Mouse (Mus musculus): Measurements from ENCODE around the gene Zfp59. TPM values are rescaled to one million over a fixed set of nuclear protein-coding genes. Genes with fewer than 3 reads are reported as not detected.
"Not testable (repeated sequence)": the region's sequence is repeated elsewhere in the genome, so short reads cannot be mapped to it uniquely, and the experiment has no call there.

Gene Zfp59
- polyA plus RNA-seq (2015; fragmentation: Nextera tagmentation; extraction: Ambion mirVana) = 8.4 TPM in 2 replicates

DNA sequence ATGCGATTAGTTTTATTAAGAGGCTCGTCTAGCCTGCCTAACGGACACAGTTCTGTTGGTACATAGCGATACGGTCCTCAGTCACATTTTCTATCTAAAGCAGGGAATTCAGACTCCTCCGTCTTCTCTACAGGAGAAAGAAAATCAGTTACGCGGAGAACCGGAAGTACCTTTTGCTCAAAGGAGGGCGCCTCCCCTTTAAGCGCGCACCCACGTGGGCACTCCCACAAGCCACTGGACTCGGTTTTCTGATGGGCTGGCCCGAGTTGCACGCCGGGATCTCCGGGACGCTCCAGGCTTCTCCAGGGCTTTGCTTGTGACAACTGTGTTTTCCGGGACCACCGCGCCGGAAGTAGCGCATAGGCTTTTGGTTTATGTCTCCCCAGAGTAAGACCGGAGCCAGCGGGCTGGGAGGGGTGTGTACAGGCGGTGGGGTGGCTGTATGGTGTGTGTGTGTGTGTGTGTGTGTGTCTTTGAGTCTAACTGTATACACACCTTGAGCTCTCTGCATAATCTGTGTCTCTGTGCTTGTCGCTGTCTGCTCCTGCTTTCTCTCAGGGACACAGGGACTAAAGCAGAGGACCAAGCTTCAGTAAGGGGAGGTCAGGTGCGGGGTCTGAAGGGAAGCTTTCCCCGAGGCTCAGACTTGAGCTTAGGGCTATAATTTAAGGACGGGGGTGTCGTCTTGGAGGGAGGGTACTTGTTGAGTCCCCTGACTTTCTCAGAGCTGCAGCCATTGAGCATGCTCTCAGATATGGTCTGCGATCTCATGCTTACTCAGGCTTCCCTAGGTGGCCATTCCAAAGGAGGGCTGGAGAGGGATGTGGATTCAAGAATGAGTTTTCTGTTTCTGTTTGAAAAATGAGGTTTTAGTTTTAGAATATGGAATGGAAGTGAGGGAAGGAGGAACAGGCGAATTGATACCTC lies at the start of gene Zfp59:
Gene Zfp59, plus strand, starts transcription at position 285 of the 927 bp plus-strand sequence.
- Histone ChIP-seq H3K9ac (ENCODE audit: low read length) (peak within 1 kb of the TSS; percentile 74), H3K4me1 (replicated peaks; ENCODE audit: control insufficient read depth, insufficient read depth, low read length) (peaks cover 5% of the 10 kb centered on the region; the same call in 1 of the 2 replicates), H3K27me3 (ENCODE audit: control insufficient read depth, insufficient read depth, low read depth, low read length) (no peaks in the 10 kb centered on the region), H3K4me3 (ENCODE audit: low read length) (peak within 1 kb of the TSS; percentile 63), H3K9me3 (ENCODE audit: control insufficient read depth, low read length) (no peaks in the 10 kb centered on the region), H3K4me2 (ENCODE audit: low read depth, low read length) (peak within 1 kb of the TSS; percentile 63), H3K27ac (ENCODE audit: low read length) (peak within 1 kb of the TSS; percentile 87), H3K36me3 (ENCODE audit: control insufficient read depth, insufficient read depth, low read length) (no peaks in the 10 kb centered on the region)
- WGBS = 2% methylated on average over 34 of the region's 34 CpGs
- peak; percentile 99 for ATAC-seq (ENCODE audit: low read depth)

DNA sequence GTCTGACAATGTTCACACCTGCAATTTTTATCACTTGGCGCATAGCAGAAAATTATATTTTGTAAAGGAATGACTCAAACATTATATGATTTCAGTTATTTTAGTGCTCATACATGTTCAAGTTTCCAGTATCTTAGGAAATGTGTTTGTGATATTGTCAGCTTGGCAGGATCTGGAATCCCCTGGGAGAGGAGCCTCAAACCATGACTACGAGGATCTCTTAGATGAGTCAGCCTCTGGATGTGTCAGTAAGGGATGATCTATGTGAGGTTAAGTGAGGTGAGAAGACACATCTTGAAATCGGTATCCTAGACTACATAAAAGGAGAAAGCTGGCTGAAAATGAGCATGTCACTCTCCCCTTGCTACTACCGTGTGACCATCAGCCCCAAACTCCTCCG lies 49.1 kb upstream of the Zfp59 start:
- H3K9ac ChIP-seq (ENCODE audit: low read length) = no peak overlapping the region
- no peaks in the 10 kb centered on the region for H3K27me3 ChIP-seq (ENCODE audit: control insufficient read depth, insufficient read depth, low read depth, low read length)
- no peak for ATAC-seq (ENCODE audit: low read depth)
- 79% methylated on average over 5 of the region's 5 CpGs for WGBS
- no peaks in the 10 kb centered on the region for H3K4me1 ChIP-seq (replicated peaks; ENCODE audit: control insufficient read depth, insufficient read depth, low read length)
- H3K4me3 ChIP-seq (ENCODE audit: low read length) = no peak overlapping the region
- no peaks in the 10 kb centered on the region for H3K36me3 ChIP-seq (ENCODE audit: control insufficient read depth, insufficient read depth, low read length)
- peaks cover 6% of the 10 kb centered on the region for H3K9me3 ChIP-seq (ENCODE audit: control insufficient read depth, low read length)
- no peak overlapping the region for H3K4me2 ChIP-seq (ENCODE audit: low read depth, low read length)
- H3K27ac ChIP-seq (ENCODE audit: low read length) = no peak overlapping the region

DNA sequence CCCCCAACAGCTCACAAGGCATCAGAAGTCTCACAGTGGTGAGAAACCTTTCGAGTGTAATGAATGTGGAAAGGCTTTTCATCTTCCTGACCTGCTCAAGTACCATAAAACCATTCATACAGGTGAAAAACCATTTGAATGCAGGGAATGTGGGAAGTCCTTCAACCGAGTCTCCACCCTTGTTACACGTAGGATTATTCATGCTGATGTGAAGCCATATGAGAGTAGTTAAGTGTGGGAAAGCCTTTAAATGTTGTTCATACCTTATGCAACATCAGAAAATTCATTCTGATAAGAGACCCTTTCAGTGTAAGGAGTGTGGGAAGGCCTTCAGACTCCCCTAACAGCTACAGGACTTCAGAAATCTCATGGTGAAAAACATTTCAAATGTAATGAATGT lies 44.5 kb upstream of the Zfp59 start:
- not testable (repeated sequence) for H3K4me3 ChIP-seq (ENCODE audit: low read length); H3K4me1 ChIP-seq (replicated peaks; ENCODE audit: control insufficient read depth, insufficient read depth, low read length); H3K9me3 ChIP-seq (ENCODE audit: control insufficient read depth, low read length); H3K4me2 ChIP-seq (ENCODE audit: low read depth, low read length); H3K36me3 ChIP-seq (ENCODE audit: control insufficient read depth, insufficient read depth, low read length); H3K27me3 ChIP-seq (ENCODE audit: control insufficient read depth, insufficient read depth, low read depth, low read length); H3K9ac ChIP-seq (ENCODE audit: low read length)
- peak; percentile 57 for ATAC-seq (ENCODE audit: low read depth)
- H3K27ac ChIP-seq (ENCODE audit: low read length) = peak overlapping the region; percentile 78
- 49% methylated on average over 2 of the region's 3 CpGs for WGBS

DNA sequence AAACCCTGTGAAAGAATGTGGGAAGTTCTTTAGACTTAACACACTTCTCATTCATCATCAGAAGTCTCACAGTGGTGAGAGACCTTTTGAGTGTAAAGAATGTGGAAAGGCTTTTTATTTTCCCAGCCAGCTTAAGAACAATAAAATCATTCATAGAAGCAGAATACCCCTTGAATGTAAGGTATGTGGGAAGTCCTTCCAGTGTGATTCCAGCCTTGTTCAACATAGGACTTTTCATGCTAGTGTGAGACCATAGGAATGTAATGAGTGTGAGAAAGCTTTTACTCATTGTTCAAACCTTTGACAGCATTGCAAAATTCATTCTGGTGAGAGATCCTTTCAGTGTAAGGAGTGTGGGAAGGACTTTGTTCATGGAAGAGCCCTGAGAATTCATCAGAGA lies 43.8 kb upstream of the Zfp59 start:
- Histone ChIP-seq H3K27ac (ENCODE audit: low read length) (peak overlapping the region; percentile 78), H3K4me1 (replicated peaks; ENCODE audit: control insufficient read depth, insufficient read depth, low read length) (peaks cover 9% of the 10 kb centered on the region; the same call in 1 of the 2 replicates), H3K4me2 (ENCODE audit: low read depth, low read length) (no peak overlapping the region), H3K9me3 (ENCODE audit: control insufficient read depth, low read length) (no peaks in the 10 kb centered on the region), H3K9ac (ENCODE audit: low read length) (no peak overlapping the region), H3K36me3 (ENCODE audit: control insufficient read depth, insufficient read depth, low read length) (no peaks in the 10 kb centered on the region), H3K27me3 (ENCODE audit: control insufficient read depth, insufficient read depth, low read depth, low read length) (no peaks in the 10 kb centered on the region), H3K4me3 (ENCODE audit: low read length) (no peak overlapping the region)
- ATAC-seq (ENCODE audit: low read depth) = peak; percentile 59

DNA sequence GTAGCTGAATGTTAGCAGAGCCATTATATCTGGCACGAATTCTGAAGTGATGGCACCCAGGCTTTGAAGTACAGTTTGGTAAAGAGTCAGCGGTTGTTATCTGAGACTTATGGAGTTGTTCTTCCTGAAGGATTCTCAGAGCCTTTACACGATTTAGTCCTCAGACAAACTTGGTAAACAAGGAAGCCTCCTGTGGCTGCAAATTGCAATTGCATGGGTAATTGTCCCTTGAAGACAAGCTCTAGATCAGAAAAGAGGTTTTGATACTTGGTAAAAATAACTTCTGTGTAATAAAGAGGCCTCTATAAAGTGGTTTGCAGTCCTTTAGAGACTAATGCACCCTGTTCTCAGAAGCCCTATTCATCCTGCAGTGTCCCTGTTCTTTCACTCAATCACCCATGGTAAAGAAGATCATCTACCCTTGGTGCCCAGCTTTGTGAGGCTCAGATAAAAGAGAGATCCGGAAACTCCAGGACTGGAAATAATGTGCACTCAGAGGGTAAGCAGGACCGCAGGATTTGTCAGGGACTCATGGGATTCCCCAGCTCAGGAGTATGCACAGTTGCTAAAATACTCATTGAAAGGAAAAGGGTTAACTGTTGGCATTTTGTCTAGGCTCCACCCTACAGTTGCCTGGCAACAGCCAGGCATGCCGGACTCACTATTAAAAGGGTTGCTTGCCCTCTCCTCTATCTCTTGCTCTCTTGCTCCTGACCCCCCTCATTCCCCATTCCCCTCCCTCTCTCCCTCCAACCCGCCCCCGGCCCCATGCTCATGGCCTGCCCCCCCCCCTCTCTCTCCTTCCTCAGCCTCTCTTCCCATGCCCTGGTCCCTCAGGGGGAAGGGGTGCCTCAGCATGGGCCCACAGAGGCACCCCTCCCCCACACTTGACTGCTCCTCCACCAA lies 40.2 kb upstream of the Zfp59 start:
- H3K27ac ChIP-seq (ENCODE audit: low read length) = peak overlapping the region; percentile 42; the same call in 1 of the 2 replicates
- no peaks in the 10 kb centered on the region for H3K36me3 ChIP-seq (ENCODE audit: control insufficient read depth, insufficient read depth, low read length)
- H3K4me3 ChIP-seq (ENCODE audit: low read length) = no peak overlapping the region
- H3K9me3 ChIP-seq (ENCODE audit: control insufficient read depth, low read length) = no peaks in the 10 kb centered on the region
- ATAC-seq (ENCODE audit: low read depth) = peak; percentile 73; the same call in 1 of the 2 replicates
- WGBS = 18% methylated on average over 8 of the region's 8 CpGs
- H3K4me2 ChIP-seq (ENCODE audit: low read depth, low read length) = peak overlapping the region; percentile 35; the same call in 1 of the 2 replicates
- no peaks in the 10 kb centered on the region for H3K27me3 ChIP-seq (ENCODE audit: control insufficient read depth, insufficient read depth, low read depth, low read length)
- peaks cover 9% of the 10 kb centered on the region; the same call in 1 of the 2 replicates for H3K4me1 ChIP-seq (replicated peaks; ENCODE audit: control insufficient read depth, insufficient read depth, low read length)
- H3K9ac ChIP-seq (ENCODE audit: low read length) = no peak overlapping the region

DNA sequence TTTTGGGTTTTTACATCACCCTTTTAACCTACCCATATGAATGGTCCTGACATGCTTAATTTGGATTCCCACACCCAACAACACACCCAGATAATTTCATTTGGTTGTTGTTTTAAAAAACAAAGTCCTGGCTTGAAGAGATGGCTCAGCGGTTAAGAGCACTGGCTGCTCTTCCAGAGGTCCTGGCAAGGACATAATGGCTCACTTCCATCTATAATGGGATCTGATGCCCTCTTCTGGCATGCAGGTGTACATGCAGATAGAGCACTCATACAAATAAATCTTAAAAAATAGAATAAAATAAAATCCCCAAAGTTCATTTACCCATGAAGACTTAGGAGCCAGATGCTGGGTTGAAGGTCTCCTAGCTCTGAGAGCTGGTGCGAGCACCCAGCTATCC lies 37.3 kb upstream of the Zfp59 start:
- H3K9ac ChIP-seq (ENCODE audit: low read length) = no peak overlapping the region
- H3K27me3 ChIP-seq (ENCODE audit: control insufficient read depth, insufficient read depth, low read depth, low read length) = no peaks in the 10 kb centered on the region
- WGBS = 46% methylated on average over 2 of the region's 2 CpGs

DNA sequence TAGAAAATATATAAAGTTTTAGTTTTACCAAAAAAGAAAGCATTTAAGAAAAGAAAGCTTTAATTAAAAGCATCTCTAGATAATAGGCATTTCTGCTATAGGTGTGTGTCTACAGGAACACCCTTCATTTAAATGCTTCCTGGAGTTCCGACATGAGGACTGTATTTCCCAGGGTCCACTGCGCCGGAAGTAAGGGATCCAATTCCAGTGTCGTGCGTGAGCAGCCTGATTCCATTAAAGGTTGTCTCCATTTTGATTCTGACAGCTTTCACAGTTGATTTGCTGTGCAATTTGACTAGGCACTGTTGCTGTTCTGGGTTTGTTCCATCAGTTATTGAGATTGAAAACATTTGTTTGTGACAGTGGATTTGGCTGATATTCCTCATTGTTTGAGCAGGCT lies 35.4 kb upstream of the Zfp59 start:
- no peak overlapping the region for H3K4me2 ChIP-seq (ENCODE audit: low read depth, low read length)
- ATAC-seq (ENCODE audit: low read depth) = no peak
- H3K9me3 ChIP-seq (ENCODE audit: control insufficient read depth, low read length) = no peaks in the 10 kb centered on the region
- 68% methylated on average over 5 of the region's 5 CpGs for WGBS
- H3K4me3 ChIP-seq (ENCODE audit: low read length) = no peak overlapping the region
- no peaks in the 10 kb centered on the region for H3K27me3 ChIP-seq (ENCODE audit: control insufficient read depth, insufficient read depth, low read depth, low read length)
- no peaks in the 10 kb centered on the region; the same call in 1 of the 2 replicates for H3K36me3 ChIP-seq (ENCODE audit: control insufficient read depth, insufficient read depth, low read length)
- peaks cover 13% of the 10 kb centered on the region; the same call in 1 of the 2 replicates for H3K4me1 ChIP-seq (replicated peaks; ENCODE audit: control insufficient read depth, insufficient read depth, low read length)
- no peak overlapping the region for H3K9ac ChIP-seq (ENCODE audit: low read length)
- H3K27ac ChIP-seq (ENCODE audit: low read length) = no peak overlapping the region

More for the DNA sequence above, 37.3 kb upstream of the Zfp59 start:
- H3K4me1 ChIP-seq (replicated peaks; ENCODE audit: control insufficient read depth, insufficient read depth, low read length) = peaks cover 13% of the 10 kb centered on the region; the same call in 1 of the 2 replicates
- no peak overlapping the region for H3K27ac ChIP-seq (ENCODE audit: low read length)
- H3K9me3 ChIP-seq (ENCODE audit: control insufficient read depth, low read length) = no peaks in the 10 kb centered on the region
- H3K4me3 ChIP-seq (ENCODE audit: low read length) = no peak overlapping the region
- ATAC-seq (ENCODE audit: low read depth) = no peak
- H3K36me3 ChIP-seq (ENCODE audit: control insufficient read depth, insufficient read depth, low read length) = no peaks in the 10 kb centered on the region
- H3K4me2 ChIP-seq (ENCODE audit: low read depth, low read length) = no peak overlapping the region

DNA sequence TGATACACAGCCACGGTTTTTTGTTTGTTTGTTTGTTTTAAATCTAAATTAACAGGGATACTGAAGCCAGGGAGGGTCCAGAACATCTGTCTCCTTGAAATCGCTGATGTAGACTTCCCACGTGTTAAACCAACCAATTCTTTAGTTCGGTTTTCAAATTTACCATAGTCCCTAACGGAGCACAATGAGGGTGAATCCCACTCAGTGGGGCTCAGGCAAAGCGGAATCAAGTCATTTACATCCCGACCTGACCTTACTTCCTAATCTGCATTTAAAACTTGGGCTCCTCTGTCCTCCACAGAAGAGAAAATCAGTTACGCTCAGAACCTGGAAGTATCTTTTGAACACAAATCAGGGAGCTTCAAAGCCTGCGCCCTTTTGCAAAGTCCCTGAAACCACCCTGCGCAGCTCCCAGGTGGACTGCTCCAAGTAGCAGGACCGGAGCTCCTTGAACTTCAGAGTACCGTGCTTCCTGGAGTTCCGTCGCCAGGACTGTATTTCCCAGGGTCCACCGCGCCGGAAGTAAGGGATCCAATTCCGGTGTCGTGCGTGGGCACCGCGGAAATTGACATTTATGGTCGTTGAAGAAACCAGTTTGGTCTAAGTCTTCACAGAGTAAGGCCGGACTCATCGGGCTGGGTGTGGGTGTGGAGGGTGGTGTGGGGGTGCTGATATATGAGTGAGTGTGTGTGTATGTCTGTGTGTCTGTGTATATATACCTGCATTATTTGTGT lies 33.9 kb upstream of the Zfp59 start:
- H3K4me3 ChIP-seq (ENCODE audit: low read length) = peak overlapping the region; percentile 72
- peak; percentile 97 for ATAC-seq (ENCODE audit: low read depth)
- H3K4me1 ChIP-seq (replicated peaks; ENCODE audit: control insufficient read depth, insufficient read depth, low read length) = peaks cover 6% of the 10 kb centered on the region; the same call in 1 of the 2 replicates
- H3K27ac ChIP-seq (ENCODE audit: low read length) = peak overlapping the region; percentile 63
- no peaks in the 10 kb centered on the region for H3K9me3 ChIP-seq (ENCODE audit: control insufficient read depth, low read length)
- WGBS = under 1% methylated on average over 25 of the region's 25 CpGs
- peak overlapping the region; percentile 92 for H3K4me2 ChIP-seq (ENCODE audit: low read depth, low read length)
- peak overlapping the region; percentile 76 for H3K9ac ChIP-seq (ENCODE audit: low read length)
- no peaks in the 10 kb centered on the region for H3K27me3 ChIP-seq (ENCODE audit: control insufficient read depth, insufficient read depth, low read depth, low read length)
- peaks cover 8% of the 10 kb centered on the region for H3K36me3 ChIP-seq (ENCODE audit: control insufficient read depth, insufficient read depth, low read length)
